Mouse (Mus musculus) frontal cortex, adult (tissue): ENCODE measurements around the gene Mef2c.
A peak's percentile ranks its signal among the peaks of the same experiment; 100 is the strongest.

Experiments used
- ATAC-seq: cut with Nextera tagmentation; 2 replicates; pipeline ENCODE4 v1.9.2; 2017; ENCODE audit warnings: mild to moderate bottlenecking, moderate library complexity, mixed read lengths; ENCODE audit not compliant: low TSS enrichment

Mef2c gene

GRCm38 (mm10) chr13:83572469-83572868, 68.6 kb downstream of the Mef2c start:
- no peak for ATAC-seq

GRCm38 (mm10) chr13:83573327-83573726, 69.5 kb downstream of the Mef2c start:
- no peak for ATAC-seq

- ATAC-seq = no peak
Observed at GRCm38 (mm10) chr13:83573855-83574583, 70.2 kb downstream of the Mef2c start.

DNA sequence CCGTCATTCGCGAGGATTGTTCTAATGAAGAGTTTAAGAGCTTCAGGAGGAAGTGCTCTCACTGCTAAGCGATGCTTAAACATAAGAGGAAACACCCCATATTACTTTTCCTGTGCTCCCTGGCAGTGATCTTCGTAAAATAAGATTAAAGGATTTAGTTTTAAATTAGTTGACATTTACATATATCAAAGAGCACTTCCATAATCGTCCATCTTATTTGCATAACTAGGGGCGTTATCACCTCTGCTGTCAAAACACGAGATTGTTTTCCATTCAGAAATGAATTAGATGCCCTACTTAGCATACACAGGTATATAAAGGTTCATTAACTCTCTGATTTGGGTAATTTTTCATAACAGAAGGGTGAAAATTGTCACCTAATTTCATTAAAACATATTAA, 71.0 kb downstream of the Mef2c start:
- no peak for ATAC-seq

- peak; percentile 64 for ATAC-seq
Observed at GRCm38 (mm10) chr13:83579410-83579809, 75.6 kb downstream of the Mef2c start.

DNA sequence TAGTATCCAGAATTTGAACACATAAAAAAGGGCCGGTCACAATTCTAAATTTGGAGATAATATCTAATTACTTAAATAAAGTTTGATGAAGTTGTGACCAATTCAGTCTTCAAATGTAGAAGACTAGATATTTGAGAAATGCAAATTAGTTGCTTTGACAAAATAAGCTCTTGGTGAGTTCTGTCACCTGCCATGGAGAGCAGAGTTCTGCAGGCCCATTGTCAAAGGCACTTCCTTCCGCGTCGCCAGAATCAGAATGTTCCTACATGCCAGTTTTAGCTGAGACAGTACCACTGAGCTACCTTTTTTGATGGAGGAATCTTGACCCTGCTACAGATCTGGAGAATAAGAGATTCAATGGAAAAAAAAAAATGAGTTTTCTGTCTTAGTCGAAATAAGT, 77.0 kb downstream of the Mef2c start:
- ATAC-seq = no peak

DNA sequence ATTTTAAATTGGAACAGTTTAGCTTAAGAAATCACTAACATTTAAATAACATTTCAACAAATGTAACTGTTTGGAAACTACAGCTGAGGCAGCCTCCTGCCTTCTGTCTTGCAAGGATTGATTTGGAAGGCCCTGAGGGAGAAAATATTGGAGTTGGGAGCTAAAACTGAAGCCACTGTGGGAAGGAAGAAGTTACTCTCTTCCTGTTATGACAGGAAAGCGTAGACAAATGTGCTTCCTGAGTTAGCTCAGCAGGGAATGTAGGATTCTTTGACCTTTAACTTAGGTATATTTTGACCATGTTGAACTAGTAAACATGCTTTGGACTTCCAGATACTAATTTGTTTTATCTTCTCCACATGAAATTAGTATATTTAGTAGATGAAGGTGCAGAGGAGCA, 78.7 kb downstream of the Mef2c start:
- no peak for ATAC-seq

GRCm38 (mm10) chr13:83583881-83584280, 80.0 kb downstream of the Mef2c start:
- ATAC-seq = no peak

DNA sequence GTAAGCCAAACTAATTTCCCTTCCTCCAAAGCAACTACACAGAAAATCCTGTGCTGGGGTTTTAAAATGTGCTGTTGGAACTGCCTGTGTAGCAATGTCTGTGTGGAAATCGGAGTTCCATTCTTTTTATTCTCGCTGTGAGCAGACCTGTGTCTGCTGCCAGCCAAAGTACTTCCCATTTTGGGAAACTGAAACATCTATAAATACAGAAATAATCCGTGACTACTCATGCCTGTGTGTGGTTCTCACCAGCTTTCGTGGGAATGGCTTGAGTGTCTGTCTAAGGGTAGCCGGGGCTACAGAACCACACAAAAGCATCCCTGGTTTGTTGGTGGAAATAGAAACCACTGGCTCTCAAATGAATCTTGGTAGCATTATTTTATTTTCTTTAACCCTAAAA, 81.5 kb downstream of the Mef2c start:
- peak; percentile 34 for ATAC-seq

- peak; percentile 72 for ATAC-seq
Observed at GRCm38 (mm10) chr13:83588186-83588585, 84.4 kb downstream of the Mef2c start.

DNA sequence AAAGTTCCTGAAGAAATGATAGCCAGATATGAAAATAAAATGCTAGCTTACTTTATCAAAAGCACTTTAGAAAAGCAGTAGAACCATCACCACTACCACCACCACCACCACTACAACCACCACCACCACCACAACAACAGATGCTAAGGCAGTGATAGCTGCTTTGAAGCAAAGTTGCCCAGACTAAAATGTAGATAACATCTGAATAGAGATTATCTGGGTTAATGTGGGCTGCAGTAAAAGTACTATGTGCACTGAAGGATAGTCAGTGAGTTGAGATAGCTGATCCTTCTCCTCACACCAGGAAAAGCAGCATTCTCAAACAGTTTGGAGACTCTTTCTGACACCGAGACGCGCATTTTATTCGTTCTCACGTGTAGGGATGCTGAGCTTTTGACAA, 87.1 kb downstream of the Mef2c start:
- ATAC-seq = no peak

DNA sequence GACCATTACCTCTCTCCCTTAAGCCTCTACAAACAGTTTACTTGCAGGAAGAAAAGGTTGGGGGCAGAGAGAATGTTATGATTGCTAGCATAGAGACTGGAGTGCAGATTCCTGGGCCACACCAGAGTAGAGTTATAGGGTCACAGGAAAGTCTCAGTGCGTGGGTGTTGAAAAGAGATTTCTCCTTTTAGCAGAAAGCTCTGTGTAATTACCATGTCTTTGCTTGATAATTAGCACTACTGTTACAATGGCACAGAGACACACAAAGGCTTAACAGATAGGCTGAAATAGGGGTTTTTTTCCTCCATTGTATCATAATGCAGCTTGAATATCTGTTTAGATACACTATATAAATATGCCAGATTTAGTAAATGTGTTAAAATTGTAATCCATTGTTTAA, 91.6 kb downstream of the Mef2c start:
- ATAC-seq = no peak

DNA sequence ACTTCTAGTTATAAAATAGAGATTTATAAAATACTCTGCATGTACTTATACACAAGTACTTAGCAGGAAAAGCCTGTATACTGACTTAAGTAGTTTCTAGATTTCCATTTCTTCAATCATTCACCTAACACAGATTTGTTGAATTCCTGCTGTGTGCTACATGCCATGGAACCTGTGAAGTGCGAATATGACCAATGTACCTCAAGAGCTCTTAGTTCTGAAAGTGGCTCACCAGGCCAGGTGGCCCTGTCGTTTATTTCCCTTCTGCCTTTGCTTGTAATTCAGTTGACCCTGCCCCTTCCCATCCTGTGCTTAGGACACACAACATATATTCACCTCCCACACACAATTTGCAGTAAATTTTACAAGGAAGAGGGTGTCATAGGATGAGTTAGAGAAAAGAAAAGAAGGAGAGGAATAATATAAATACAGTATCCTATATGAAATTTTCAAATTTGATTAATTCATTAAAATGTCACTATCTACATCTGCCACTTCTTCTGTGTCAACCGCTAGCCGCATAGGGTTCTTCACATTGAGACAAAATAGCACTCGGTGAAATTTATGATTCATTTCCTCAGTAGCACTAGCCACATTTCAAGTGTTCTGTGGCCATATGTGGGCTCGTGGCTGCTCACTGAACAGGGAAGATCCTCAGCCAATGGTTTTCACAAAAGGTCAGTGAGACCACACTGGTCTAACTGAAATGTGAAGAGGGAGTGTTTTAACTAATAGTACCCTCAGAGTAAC, 93.3 kb downstream of the Mef2c start:
- ATAC-seq = no peak

DNA sequence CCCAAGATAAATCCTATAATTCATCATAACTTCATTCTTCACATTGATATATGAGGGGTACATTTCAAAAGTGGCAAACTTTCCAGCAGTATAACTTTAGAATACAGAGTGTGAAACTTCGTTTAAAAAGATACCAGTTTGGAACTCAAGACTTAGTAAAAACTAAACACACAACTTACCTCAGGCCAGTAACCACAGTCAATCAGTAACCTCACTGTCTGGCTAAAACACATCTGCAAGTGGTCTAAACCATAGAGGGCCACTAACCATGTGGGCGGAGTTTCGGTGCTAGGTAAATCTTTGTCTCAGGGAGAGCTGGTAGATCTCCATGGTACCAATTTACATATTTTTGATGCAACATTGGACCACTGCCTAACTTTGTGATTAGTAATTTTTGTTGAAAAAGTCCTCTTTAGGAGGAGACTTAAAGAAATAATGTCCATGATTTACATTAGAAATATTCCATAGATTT, 93.9 kb downstream of the Mef2c start:
- ATAC-seq = no peak

DNA sequence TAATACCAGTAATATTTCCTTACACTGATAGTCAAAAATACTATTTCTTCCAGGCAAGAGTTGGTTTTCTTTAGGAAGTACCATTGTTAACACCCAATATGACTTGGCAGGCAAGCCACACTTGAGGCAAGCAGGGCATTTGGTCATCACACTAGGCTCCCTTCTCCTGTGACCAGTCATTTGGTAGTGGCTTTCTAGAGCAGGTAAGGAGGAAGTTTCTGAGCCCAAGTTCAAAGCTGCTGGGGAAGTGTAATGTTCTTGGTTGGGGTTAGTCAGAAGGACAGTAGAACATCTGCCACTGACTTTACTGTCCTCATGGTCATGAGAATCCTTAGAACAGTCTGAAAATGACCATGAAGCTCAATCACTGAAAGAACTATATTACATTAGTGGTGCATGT, 96.5 kb downstream of the Mef2c start:
- ATAC-seq = no peak

DNA sequence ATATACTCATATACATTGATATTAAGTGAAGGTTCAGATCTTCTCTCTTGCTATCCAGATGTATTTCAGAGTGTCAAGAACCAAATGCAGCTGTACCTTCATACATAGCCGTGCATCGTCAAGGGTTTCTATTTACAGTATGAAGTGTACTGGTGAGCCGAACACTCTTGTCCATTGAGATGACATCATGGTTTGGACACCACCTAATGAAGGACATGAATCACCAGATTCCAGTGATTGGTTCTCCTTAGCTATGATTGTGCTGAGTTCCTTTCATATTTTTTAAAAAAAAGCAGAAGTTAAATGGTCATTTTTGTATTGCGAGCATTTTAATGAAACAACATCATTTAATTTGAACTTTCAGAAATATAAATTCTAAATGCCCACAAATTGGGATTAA, 97.9 kb downstream of the Mef2c start:
- no peak for ATAC-seq

DNA sequence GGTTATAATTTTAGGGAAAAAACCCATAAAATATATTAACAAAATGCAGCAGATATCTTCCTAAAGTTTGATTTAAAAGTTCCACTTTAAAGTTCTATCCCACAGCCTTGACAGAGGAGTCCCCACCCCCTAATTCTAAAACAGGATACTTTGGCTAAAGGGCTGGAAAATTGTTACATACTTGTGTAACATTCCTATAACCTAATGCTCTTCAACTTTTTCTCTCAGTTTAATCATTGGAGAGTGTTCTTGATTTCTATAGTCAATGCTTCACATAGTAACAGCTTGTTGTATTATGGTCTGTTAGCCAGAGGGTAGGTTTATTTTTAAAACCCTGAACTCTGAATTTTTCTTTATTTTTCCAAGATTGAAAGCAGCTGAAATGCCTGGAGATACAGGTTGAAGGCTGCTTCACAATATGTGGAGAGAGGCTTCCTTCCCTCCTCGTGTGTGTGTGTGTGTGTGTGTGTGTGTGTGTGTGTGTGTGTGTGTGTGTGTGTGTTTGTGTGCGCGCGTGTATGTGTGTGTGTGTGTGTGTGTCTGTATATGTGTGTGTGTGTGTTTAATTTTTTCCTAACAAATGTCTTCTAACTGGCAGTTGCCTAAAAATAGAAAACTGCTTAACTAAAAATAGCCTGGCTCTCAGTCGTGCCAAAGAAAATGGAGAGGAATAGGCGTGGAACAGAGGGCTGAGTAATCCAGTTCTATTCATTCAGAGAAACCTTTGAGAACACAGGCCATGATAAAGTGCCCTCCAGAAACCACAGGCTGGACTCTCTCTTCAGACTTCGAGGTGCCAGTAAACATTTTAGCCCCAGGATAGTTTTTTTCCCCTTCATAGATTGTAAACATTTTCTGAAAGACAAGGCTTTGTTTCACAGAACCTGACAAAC, 99.8 kb downstream of the Mef2c start:
- ATAC-seq = peak; percentile 54

DNA sequence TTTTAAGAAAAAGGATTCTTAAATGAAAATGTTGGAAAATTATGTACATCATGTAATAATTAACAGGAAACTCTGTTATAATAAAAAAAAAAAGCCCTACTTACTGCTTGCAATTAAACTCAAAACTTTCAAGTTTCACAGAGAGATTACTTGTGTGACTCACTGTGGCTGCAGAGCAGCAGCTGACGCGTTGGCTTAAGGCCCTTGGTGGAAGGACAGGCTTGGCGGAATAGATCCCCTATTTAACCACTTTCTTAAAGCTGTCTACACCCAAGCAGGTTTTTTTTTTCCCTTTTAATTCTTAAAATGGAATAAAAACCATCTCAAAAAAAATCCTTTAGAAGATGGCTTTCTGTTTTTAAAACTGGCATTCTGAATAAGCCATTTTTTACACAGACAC, 100.5 kb downstream of the Mef2c start:
- peak; percentile 66 for ATAC-seq

DNA sequence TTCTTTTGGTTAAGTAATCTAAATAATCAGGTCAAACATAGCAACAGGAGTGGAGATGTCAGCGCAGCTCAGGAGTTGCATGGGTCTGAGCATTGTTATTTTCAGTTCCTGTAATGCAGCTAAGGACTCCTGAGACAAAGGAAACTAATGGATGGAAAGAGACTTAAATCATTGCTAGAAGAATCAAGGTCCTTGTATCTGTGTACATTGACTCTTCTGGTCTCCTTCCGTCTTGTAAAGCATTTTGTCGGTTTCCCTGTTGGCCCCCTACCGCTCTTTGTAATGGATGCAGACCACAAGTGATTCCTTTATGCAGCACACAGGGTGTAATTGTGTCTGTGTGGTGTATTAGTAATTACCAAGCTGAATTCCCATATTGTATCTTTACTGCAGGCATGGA, 101.0 kb downstream of the Mef2c start:
- ATAC-seq = no peak

- no peak for ATAC-seq
Observed at GRCm38 (mm10) chr13:83607883-83608581, 104.2 kb downstream of the Mef2c start.

DNA sequence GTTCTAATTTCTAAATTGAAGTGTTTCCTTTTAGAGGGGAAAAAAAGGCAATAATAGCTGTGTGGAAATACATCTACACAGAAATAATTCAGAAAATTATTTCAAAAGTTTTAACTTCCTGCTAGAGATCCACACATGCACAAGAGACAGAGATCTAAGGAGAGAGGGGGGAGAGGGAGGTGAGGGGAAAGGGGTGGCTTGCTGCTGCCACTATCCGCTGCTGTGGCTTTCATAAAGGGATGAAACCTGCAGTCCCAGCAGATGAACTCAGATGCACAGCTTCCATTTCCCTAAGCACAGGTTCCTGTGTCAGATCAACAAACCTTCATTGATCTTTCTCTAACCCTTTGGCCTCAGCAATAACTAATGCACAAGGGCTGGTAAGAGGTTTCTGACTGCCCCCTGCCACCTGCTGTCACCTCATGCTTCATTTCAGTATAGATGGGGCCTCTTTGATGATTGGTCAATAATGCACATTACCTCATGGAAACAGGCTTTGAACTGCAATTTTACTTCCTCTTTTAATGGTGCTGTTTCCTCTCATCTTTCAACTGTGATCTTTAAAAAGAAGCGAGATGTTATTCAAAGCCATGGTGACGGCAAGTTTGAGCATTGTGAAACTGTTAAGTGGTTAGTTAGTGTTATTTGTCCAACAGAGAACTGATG, 105.2 kb downstream of the Mef2c start:
- peak; percentile 8; the same call in 1 of the 2 replicates for ATAC-seq
